Mouse (Mus musculus) CD4-positive, CD25-positive, alpha-beta regulatory T cell (primary cell): ENCODE results near the gene 5730455P16Rik. TPM values are rescaled to one million over a fixed set of nuclear protein-coding genes. Genes with fewer than 3 reads are reported as not detected.

Experiments
- polyA plus RNA-seq: library from polyadenylated mRNA; unstranded; fragments of 100-300 nt; shearing (Covaris generic); gene quantifications from one replicate; pipeline ENCODE4 v1.2.1, GENCODE M21; 2017

5730455P16Rik gene
- polyA plus RNA-seq, result 13.6 TPM

DNA sequence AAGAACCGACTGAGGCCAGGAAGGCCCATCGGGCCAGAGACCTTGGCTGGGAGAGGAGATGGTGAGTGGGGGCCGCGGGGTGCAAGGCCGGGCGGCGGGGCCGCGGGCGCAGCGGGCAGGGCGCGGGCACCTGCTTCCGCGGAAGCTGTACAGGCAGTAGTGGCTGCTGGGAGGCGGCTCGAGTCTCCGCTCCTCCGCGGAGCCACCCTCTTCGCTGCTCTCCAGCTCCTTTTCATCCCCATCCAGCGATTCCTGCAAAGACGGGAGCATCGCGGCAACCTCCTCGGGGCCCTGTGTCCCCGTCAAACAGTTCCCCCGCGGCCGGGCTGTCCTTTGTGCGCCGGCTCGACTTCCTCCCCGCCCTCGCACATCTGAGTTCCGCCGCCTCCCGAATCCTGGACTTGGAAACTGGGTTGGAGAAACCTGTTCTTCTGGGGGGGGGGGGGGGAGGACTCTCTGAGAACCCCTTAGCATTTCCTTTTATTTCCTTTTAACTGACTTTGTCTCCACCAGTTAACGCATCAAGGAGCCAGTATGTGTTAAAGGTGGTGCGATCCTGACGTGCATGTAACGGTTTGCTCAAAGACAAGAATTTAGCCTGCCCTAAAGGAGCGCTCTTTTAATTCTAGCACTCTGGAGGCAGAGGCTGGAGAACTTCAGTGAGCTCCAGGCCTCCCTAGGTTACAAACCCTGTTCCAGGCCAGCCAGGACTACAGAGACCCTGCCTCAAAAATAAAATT, at the start of gene 5730455P16Rik:
5730455P16Rik (minus strand) TSS at position 323 of the 740 bp plus-strand sequence.

DNA sequence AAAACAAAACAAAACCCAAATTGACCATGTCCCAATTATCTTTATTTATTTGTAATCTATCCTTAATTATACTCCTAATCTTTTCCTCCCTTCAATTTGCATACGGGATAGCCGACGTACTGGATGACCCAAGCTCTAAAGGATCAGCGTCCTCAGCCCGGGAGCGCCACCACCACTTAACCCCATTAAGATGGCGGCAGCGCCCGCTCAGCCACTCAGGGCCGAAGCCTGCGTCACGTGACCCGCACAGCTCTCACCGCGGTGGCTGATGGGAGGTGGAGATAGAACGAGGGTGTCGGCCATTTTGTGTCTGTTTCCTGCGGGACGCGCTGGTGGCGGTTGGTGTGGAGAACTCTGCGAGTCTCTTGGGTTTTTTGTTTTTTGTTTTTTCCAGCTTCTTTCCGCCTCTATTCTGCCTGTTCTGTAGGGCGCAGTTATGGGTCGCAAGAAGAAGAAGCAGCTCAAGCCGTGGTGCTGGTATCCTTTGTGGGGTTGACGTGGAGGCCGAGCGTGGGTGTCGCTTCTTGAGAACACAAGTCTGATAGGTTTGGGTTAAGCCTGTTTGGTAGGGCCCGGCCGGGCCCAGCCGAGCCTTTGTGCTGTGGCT, 5.3 kb upstream of the 5730455P16Rik start, which contains the start of gene Zfp207:
Zfp207 (plus strand) TSS at position 261 of the 607 bp plus-strand sequence.

Other genes starting within 250 kb of the 5730455P16Rik start
- 20.8 TPM for gene Tefm, start 235.9 kb downstream of the 5730455P16Rik start, polyA plus RNA-seq
- gene Adap2, start 223.9 kb downstream of the 5730455P16Rik start, polyA plus RNA-seq, result 0.23 TPM
- gene Rnf135, start 194.2 kb downstream of the 5730455P16Rik start, polyA plus RNA-seq, result 9.8 TPM
- 53.8 TPM for gene Rhot1, start 169.0 kb downstream of the 5730455P16Rik start, polyA plus RNA-seq
- gene Rhbdl3, start 77.1 kb downstream of the 5730455P16Rik start, polyA plus RNA-seq, result 2.3 TPM
- gene Zfp207, start 5.2 kb upstream of the 5730455P16Rik start, polyA plus RNA-seq, result 207 TPM
- 169 TPM for gene Psmd11, start 50.6 kb upstream of the 5730455P16Rik start, polyA plus RNA-seq
- 0.30 TPM for gene Cdk5r1, start 99.0 kb upstream of the 5730455P16Rik start, polyA plus RNA-seq